Mouse (Mus musculus): ENCODE measurements around the gene Gm11032. TPM values are rescaled to one million over a fixed set of nuclear protein-coding genes. Genes with fewer than 3 reads are reported as not detected.
"Not testable (repeated sequence)": the region's sequence is repeated elsewhere in the genome, so short reads cannot be mapped to it uniquely, and the experiment has no call there.

Gene Gm11032
- total RNA-seq, 2 experiments from 2014 or later = not detected

- ATAC-seq (replicated peaks; ENCODE audit: low FRiP score, low TSS enrichment, poor library complexity, severe bottlenecking) = no peak
These were observed 2.6 kb downstream of the Gm11032 start for GRCm38 (mm10) chr11:4622442-4622986.

- no peak for ATAC-seq (replicated peaks; ENCODE audit: low FRiP score, low TSS enrichment, poor library complexity, severe bottlenecking)
These were observed 3.1 kb downstream of the Gm11032 start for GRCm38 (mm10) chr11:4622997-4623396.

- ATAC-seq (replicated peaks; ENCODE audit: low FRiP score, low TSS enrichment, poor library complexity, severe bottlenecking) = no peak
These were observed 6.1 kb downstream of the Gm11032 start for GRCm38 (mm10) chr11:4625931-4626330.

- no peak for ATAC-seq (replicated peaks; ENCODE audit: low FRiP score, low TSS enrichment, poor library complexity, severe bottlenecking)
These were observed 7.8 kb downstream of the Gm11032 start for GRCm38 (mm10) chr11:4627636-4628035.

- no peak for ATAC-seq (replicated peaks; ENCODE audit: low FRiP score, low TSS enrichment, poor library complexity, severe bottlenecking)
These were observed 10.0 kb downstream of the Gm11032 start for GRCm38 (mm10) chr11:4629861-4630280.

GRCm38 (mm10) chr11:4633420-4633819 lies 13.6 kb downstream of the Gm11032 start:
- ATAC-seq (replicated peaks; ENCODE audit: low FRiP score, low TSS enrichment, poor library complexity, severe bottlenecking) = no peak

- ATAC-seq (replicated peaks; ENCODE audit: low FRiP score, low TSS enrichment, poor library complexity, severe bottlenecking) = no peak
These were observed 14.5 kb downstream of the Gm11032 start for GRCm38 (mm10) chr11:4634395-4634794.

GRCm38 (mm10) chr11:4636782-4637342 lies 17.0 kb downstream of the Gm11032 start:
- ATAC-seq (replicated peaks; ENCODE audit: low FRiP score, low TSS enrichment, poor library complexity, severe bottlenecking) = peak; percentile 25; the same call in 1 of the 2 replicates

GRCm38 (mm10) chr11:4637534-4638234 lies 17.8 kb downstream of the Gm11032 start, which contains the start of gene Ascc2:
Gene Ascc2, plus strand, starts transcription at chr11:4637747.
- peak; percentile 95 for ATAC-seq (replicated peaks; ENCODE audit: low FRiP score, low TSS enrichment, poor library complexity, severe bottlenecking)

- peak; percentile 15; the same call in 1 of the 2 replicates for ATAC-seq (replicated peaks; ENCODE audit: low FRiP score, low TSS enrichment, poor library complexity, severe bottlenecking)
These were observed 18.4 kb downstream of the Gm11032 start for GRCm38 (mm10) chr11:4638261-4638660.

GRCm38 (mm10) chr11:4641185-4641584 lies 21.3 kb downstream of the Gm11032 start:
- ATAC-seq (replicated peaks; ENCODE audit: low FRiP score, low TSS enrichment, poor library complexity, severe bottlenecking) = no peak

GRCm38 (mm10) chr11:4643722-4644121 lies 23.9 kb downstream of the Gm11032 start:
- no peak for ATAC-seq (replicated peaks; ENCODE audit: low FRiP score, low TSS enrichment, poor library complexity, severe bottlenecking)

- not testable (repeated sequence) for ATAC-seq (replicated peaks; ENCODE audit: low FRiP score, low TSS enrichment, poor library complexity, severe bottlenecking)
These were observed 25.3 kb downstream of the Gm11032 start for GRCm38 (mm10) chr11:4645180-4645579.

- ATAC-seq (replicated peaks; ENCODE audit: low FRiP score, low TSS enrichment, poor library complexity, severe bottlenecking) = no peak
These were observed 26.5 kb downstream of the Gm11032 start for GRCm38 (mm10) chr11:4646409-4646808.

GRCm38 (mm10) chr11:4659818-4660217 lies 40.0 kb downstream of the Gm11032 start:
- peak; percentile 71 for ATAC-seq (replicated peaks; ENCODE audit: low FRiP score, low TSS enrichment, poor library complexity, severe bottlenecking)

GRCm38 (mm10) chr11:4660309-4661025 lies 40.6 kb downstream of the Gm11032 start:
- no peak for ATAC-seq (replicated peaks; ENCODE audit: low FRiP score, low TSS enrichment, poor library complexity, severe bottlenecking)

GRCm38 (mm10) chr11:4661324-4661723 lies 41.5 kb downstream of the Gm11032 start:
- 0 out of 2 replicates have a peak, but pooled peaks have one; percentile 25 for ATAC-seq (replicated peaks; ENCODE audit: low FRiP score, low TSS enrichment, poor library complexity, severe bottlenecking)

- no peak for ATAC-seq (replicated peaks; ENCODE audit: low FRiP score, low TSS enrichment, poor library complexity, severe bottlenecking)
These were observed 42.1 kb downstream of the Gm11032 start for GRCm38 (mm10) chr11:4661871-4662495.

GRCm38 (mm10) chr11:4662496-4662878 lies 42.6 kb downstream of the Gm11032 start:
- no peak for ATAC-seq (replicated peaks; ENCODE audit: low FRiP score, low TSS enrichment, poor library complexity, severe bottlenecking)

Measured in megakaryocyte-erythroid progenitor cell, adult 5-6 weeks (primary cell).